Mouse (Mus musculus) c-Kit-positive CD71-positive TER-119-positive erythroid progenitor cells, embryonic 14.5 days (primary cell): ENCODE measurements around the gene Syne4.

Experiments used
- DNase-seq: peaks from one replicate; pipeline ENCODE4 v3.0.0-alpha.2; 2013; ENCODE audit warnings: low spot score

Syne4 gene

DNA sequence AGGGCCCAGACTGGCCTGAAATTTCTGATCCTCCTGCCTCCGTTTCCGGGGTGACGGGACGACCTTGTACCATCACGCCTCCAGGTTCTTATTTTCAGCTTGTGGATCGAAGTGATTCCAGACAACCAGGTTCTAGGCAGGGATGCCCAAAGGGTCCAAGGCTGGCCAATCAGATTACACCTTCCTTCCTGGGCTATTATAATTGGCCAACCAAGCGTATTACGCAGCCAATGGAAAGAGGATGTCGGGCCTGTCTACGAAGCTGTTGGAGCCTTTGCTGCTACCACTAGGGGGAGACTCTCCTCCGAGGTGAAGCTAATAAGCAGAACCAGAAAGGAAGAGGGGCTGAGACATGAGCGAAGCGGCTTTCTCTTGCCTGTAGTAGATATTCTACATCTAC is 17.3 kb downstream of the Syne4 start:
- DNase-seq = peak; percentile 65

DNA sequence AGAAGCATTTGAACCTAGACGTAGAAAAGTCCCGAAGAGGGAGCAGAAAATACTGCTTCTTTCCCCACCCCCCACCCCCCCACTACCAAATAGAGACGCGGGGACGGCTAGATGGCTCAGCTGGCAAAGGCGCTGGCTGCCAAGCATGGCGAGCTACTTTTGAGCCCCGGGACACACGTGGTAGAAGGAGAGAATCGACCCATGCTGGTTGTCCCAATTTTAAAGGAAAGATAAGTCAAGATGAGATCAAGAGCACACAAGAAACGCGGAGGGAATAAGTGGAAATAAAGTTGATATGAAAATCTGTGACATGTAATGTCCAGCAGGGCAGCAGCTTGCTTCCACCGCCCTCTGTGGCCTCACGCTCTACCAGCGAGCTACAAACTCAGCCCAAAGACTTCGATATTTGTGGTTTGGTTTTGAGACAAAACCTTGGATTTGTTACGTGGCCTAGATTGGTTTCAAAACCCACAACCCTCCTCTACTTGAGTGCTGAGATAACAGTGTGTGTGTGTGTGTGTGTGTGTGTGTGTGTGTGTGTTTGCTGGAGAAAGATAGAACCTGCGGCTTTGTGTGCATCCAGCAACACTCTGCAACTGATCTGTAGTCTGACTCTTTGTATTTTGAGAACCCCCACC is 18.1 kb downstream of the Syne4 start:
- DNase-seq = no peak

DNA sequence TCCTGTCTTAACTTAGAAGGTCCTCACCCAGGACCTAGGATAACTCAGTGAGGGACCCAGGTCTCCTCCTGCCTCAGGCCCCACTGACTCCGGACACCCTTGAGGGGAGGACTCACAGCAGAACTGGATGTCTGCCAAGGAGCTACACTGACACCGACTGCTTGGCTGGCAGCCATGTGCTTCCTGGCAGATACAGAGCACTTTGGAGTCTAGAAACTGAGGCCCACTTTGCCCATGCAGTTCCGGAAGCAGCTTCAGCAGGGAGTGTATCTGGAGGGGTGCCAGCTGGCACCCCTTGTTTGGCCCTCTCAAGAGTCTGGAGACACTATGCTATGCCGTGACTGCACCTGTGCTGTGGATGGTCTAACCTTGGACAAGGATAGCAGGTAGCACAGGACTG is 18.8 kb downstream of the Syne4 start:
- no peak for DNase-seq

DNA sequence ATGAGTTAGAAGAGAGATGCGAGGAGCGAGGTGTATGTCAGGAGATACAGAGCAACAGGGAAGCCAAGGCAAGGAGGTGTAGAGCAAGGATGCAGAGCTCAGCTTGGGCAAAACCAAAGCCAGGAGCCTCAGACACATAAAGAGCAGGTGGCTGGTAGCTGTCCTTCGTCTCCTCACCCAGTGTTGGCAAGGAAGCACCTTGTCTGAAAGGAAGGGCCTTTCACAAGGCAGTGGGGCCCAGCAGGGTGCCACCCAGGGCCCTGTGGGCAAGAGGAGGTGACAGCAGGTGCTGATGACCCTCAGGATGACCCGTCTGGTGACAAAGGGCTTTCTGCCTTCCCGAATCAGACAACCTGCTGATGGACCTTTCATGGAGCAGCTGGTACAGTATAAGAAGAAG is 20.0 kb downstream of the Syne4 start:
- DNase-seq = no peak

- DNase-seq = no peak
These were observed 21.1 kb downstream of the Syne4 start for GRCm38 (mm10) chr7:30335688-30336087.

DNA sequence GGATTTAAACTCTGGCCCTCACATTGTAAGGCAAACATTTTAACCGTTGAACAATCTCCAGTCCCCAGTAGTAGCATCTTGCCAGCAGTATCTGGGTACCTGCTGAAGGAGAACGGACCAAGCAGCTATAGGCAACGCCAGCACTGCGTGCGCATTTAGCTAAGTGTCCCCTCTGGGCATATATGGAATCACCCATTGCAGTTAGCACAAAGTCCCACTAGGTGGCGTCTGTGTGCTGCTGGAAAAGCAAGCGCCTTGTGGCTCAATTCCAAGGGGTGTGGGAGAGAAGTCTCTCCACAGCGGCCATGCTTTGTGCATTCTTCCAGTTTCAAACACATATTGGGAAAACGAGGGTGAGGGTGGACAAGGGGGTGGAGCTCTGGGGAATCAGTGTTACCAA is 21.8 kb downstream of the Syne4 start:
- DNase-seq = peak; percentile 64

GRCm38 (mm10) chr7:30339432-30340109 is 25.0 kb downstream of the Syne4 start:
- DNase-seq = no peak

DNA sequence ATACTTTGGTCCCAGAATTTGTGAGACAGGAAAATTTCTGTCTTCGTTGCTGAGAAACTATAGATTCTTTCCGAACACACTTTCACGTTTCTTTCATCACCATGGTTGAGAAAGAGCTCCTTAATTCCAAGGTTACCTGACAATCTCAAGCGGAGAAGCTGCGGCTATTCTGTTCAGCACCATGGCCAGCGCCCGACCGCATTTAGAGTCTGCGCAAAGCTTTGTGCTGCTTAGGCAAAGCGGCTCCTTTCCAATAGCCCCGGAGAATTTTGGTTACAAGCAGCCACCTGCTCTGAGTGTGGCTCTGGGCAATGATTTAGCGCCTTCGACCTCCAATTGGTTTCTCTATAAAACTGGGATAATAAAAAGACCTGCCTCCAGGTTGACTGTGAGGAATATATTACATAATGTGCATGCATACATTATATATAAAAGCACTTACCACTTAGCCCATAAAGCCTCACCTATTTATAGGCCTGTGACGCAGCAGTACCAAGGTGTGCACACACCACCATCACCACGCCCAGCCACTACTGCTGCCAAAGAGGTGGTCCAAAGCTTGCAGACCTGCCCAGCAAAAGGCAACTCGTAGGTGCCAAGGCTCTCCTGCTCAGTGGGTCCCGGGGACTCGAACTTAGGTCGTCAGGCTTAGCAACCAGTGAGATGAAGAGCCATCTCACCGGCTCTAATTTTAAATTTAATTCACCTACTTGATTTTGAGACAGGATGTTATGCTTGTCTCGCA is 32.2 kb downstream of the Syne4 start:
- peak; percentile 47 for DNase-seq

- peak; percentile 41 for DNase-seq
These were observed 33.2 kb downstream of the Syne4 start for GRCm38 (mm10) chr7:30347828-30348227.

DNA sequence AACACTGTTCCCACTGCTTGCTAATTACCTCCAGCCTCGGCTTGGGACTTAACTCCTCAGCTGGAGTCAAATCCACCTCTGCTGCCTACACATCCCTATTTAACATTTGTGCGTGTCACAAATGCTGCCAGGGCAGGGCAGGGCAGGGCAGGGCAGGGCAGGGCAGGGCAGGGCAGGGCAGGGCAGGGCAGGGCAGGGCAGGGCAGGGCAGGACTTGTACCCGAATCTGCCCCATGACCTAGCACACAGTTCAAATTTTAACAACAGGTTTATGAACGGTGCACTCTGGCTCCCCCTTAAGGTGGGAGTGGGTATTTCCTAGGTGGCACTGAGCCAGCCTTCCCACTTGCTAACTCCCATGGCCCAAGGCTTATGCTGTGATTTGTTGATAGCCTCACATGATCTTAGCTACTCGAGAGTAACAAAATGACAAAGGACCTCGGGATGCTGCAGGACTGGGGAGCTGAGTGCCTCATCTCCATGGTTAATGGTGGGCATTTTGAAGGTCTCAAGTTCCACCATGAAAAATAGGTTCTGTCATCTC is 38.7 kb downstream of the Syne4 start:
- peak; percentile 49 for DNase-seq

GRCm38 (mm10) chr7:30354059-30354458 is 39.5 kb downstream of the Syne4 start:
- no peak for DNase-seq

DNA sequence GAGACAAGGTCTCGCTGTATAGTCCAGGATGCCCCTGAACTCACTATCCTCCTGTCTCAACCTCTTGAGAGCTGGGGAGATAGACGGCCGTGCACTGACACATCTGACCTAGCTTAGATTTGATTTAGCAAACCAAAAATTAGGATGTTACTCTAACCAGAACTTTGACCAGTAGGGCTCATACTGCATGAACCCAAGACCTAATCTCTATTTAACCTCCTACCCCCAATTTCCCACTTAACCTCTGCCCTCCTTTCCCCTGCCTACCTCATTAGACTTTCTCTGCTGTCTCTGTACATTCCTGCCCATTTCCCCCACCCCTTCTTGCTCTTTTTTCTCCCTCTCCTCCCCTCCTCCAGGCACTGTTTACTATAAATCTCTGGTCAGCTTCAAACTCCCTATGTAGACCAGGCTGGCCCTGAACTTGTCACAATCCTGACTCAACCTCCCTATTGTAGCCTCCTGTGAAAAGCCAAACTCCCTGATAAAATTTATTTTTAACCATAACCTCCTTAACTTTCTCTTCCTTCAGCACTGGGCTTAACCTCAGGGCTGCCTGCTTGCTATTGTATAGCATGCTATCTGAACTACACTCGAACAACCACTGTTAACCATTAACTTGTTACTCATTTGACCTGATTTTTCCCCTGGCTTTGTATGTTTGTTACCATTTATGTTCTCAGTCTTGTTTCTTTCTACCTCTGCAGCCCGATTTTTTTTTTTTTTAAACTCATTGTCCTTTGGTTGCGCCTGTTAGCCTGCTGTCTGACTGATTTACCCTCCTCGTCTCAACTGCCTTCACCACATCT is 44.0 kb downstream of the Syne4 start:
- no peak for DNase-seq

GRCm38 (mm10) chr7:30359276-30359865 is 44.8 kb downstream of the Syne4 start:
- DNase-seq = no peak

GRCm38 (mm10) chr7:30360028-30360427 is 45.4 kb downstream of the Syne4 start:
- DNase-seq = no peak

GRCm38 (mm10) chr7:30362652-30363343 is 48.2 kb downstream of the Syne4 start, which contains the start of gene Lrfn3:
Gene Lrfn3 (minus strand): TSS chr7:30362772.
- no peak for DNase-seq

DNA sequence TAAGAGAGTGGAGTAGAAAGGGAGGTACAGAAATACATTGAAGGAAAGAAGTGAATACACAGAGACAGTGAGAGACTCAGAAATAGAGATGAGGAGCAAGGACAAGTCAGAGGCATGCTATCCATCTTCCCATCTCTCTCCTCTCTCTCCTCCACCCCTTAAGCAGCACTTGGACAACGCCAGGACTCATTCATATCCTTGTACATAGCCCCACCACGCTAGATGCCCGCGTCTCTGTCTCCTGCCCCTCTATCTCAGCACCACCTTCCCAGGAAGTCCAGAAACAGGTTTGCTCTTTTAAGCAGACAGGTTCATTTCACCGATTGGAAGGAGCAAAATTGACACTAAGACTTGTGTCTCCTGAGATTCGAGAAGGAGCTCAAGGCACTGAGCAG is 48.7 kb downstream of the Syne4 start:
- no peak for DNase-seq

- no peak for DNase-seq
These were observed 52.9 kb downstream of the Syne4 start for GRCm38 (mm10) chr7:30367466-30367865.
